Mouse (Mus musculus) heart, embryonic 10.5 days (tissue): ENCODE results near the gene Ctns. TPM values are rescaled to one million over a fixed set of nuclear protein-coding genes. Genes with fewer than 3 reads are reported as not detected.

Source experiments
- DNase-seq: peaks from one replicate; pipeline ENCODE4 v3.0.0-alpha.2; 2017; ENCODE audit warnings: low spot score
- H3K27ac ChIP-seq: fragments of 300-500 bp; sonication (generic); 2 replicates; pipeline ENCODE4 v1.5.1; 2016; ENCODE audit warnings: mild to moderate bottlenecking
- H3K27me3 ChIP-seq: fragments of 300-500 bp; sonication (generic); 2 replicates; pipeline ENCODE4 v1.6.1; 2016; ENCODE audit warnings: mild to moderate bottlenecking; ENCODE audit not compliant: poor library complexity, insufficient read depth, severe bottlenecking
- H3K36me3 ChIP-seq: fragments of 300-500 bp; sonication (generic); 2 replicates; pipeline ENCODE4 v1.6.1; 2016; ENCODE audit warnings: mild to moderate bottlenecking, moderate library complexity
- H3K4me1 ChIP-seq: fragments of 300-500 bp; sonication (generic); 2 replicates; pipeline ENCODE4 v1.6.1; 2016; ENCODE audit warnings: mild to moderate bottlenecking
- H3K4me3 ChIP-seq: fragments of 300-500 bp; sonication (generic); 2 replicates; pipeline ENCODE4 v1.5.1; 2016; ENCODE audit warnings: mild to moderate bottlenecking, moderate library complexity
- H3K9me3 ChIP-seq: fragments of 300-500 bp; sonication (generic); 2 replicates; pipeline ENCODE4 v1.6.1; 2016; ENCODE audit warnings: mild to moderate bottlenecking, moderate library complexity
- WGBS: fragments of 180-500 bp; shearing (Covaris S2); methylation state at CpG from one replicate; pipeline ENCODE4 v1.1.7; 2016; 5-methylcytosine and 5-hydroxymethylcytosine counted together
- polyA plus RNA-seq: library from polyadenylated mRNA; unstranded; fragments of >200 nt; fragmentation: Nextera tagmentation; extraction: Ambion mirVana; gene quantifications from 2 replicates; pipeline ENCODE4 v1.2.1, GENCODE M21; 2016

Gene Ctns
- polyA plus RNA-seq, 1 experiment from 2014 or later, result 14.0 TPM

GRCm38 (mm10) chr11:73219671-73220070 is 20.8 kb upstream of the Ctns start:
- no peaks in the 10 kb centered on the region for H3K4me1 ChIP-seq
- H3K9me3 ChIP-seq, result no peaks in the 10 kb centered on the region
- no peak overlapping the region for H3K27ac ChIP-seq
- DNase-seq, result no peak
- no peak overlapping the region for H3K4me3 ChIP-seq
- no peaks in the 10 kb centered on the region for H3K36me3 ChIP-seq
- 48% methylated on average over 2 of the region's 2 CpGs for WGBS
- H3K27me3 ChIP-seq, result peaks cover 7% of the 10 kb centered on the region; the same call in 1 of the 2 replicates

GRCm38 (mm10) chr11:73213956-73214355 is 15.1 kb upstream of the Ctns start:
- DNase-seq, result no peak
- peaks cover 8% of the 10 kb centered on the region; the same call in 1 of the 2 replicates for H3K27me3 ChIP-seq
- 72% methylated on average over 3 of the region's 3 CpGs for WGBS
- H3K4me1 ChIP-seq, result no peaks in the 10 kb centered on the region
- no peak overlapping the region for H3K4me3 ChIP-seq
- no peak overlapping the region for H3K27ac ChIP-seq
- no peaks in the 10 kb centered on the region for H3K9me3 ChIP-seq
- H3K36me3 ChIP-seq, result no peaks in the 10 kb centered on the region

- DNase-seq, result no peak
- Histone ChIP-seq H3K4me3 (no peak overlapping the region), H3K27ac (no peak overlapping the region), H3K27me3 (no peaks in the 10 kb centered on the region), H3K9me3 (no peaks in the 10 kb centered on the region), H3K4me1 (no peaks in the 10 kb centered on the region), H3K36me3 (no peaks in the 10 kb centered on the region)
- 79% methylated on average over 2 of the region's 2 CpGs for WGBS
Measured at GRCm38 (mm10) chr11:73207621-73208020, 8.8 kb upstream of the Ctns start.

GRCm38 (mm10) chr11:73205194-73205593 is 6.4 kb upstream of the Ctns start:
- 68% methylated on average over 7 of the region's 7 CpGs for WGBS
- no peak overlapping the region for H3K27ac ChIP-seq

GRCm38 (mm10) chr11:73203895-73204294 is 5.1 kb upstream of the Ctns start:
- peaks cover 6% of the 10 kb centered on the region; the same call in 1 of the 2 replicates for H3K4me1 ChIP-seq
- no peak overlapping the region for H3K27ac ChIP-seq
- no peaks in the 10 kb centered on the region for H3K27me3 ChIP-seq
- no peak overlapping the region for H3K4me3 ChIP-seq
- 84% methylated on average over 8 of the region's 8 CpGs for WGBS
- H3K36me3 ChIP-seq, result no peaks in the 10 kb centered on the region
- no peak for DNase-seq
- no peaks in the 10 kb centered on the region for H3K9me3 ChIP-seq

More at GRCm38 (mm10) chr11:73205194-73205593, 6.4 kb upstream of the Ctns start:
- no peaks in the 10 kb centered on the region for H3K9me3 ChIP-seq
- H3K4me3 ChIP-seq, result no peak overlapping the region
- H3K27me3 ChIP-seq, result no peaks in the 10 kb centered on the region
- H3K4me1 ChIP-seq, result no peaks in the 10 kb centered on the region
- no peaks in the 10 kb centered on the region for H3K36me3 ChIP-seq
- no peak for DNase-seq

- H3K9me3 ChIP-seq, result no peaks in the 10 kb centered on the region
- H3K36me3 ChIP-seq, result no peaks in the 10 kb centered on the region
- H3K4me3 ChIP-seq, result no peak overlapping the region
- no peak for DNase-seq
- WGBS, result 35% methylated on average over 4 of the region's 4 CpGs
- no peaks in the 10 kb centered on the region for H3K27me3 ChIP-seq
- H3K27ac ChIP-seq, result no peak overlapping the region
- H3K4me1 ChIP-seq, result peaks cover 12% of the 10 kb centered on the region; the same call in 1 of the 2 replicates
Measured at GRCm38 (mm10) chr11:73201597-73201996, 2.8 kb upstream of the Ctns start.

GRCm38 (mm10) chr11:73201021-73201420 is 2.2 kb upstream of the Ctns start:
- no peaks in the 10 kb centered on the region for H3K36me3 ChIP-seq
- no peaks in the 10 kb centered on the region for H3K9me3 ChIP-seq
- no peaks in the 10 kb centered on the region for H3K27me3 ChIP-seq
- H3K4me1 ChIP-seq, result peaks cover 12% of the 10 kb centered on the region; the same call in 1 of the 2 replicates
- DNase-seq, result no peak
- no peak overlapping the region for H3K4me3 ChIP-seq
- WGBS, result 79% methylated on average over 2 of the region's 2 CpGs
- H3K27ac ChIP-seq, result no peak overlapping the region

- Histone ChIP-seq H3K9me3 (no peaks in the 10 kb centered on the region), H3K4me1 (peaks cover 12% of the 10 kb centered on the region; the same call in 1 of the 2 replicates), H3K4me3 (peak overlapping the region; percentile 87), H3K27me3 (no peaks in the 10 kb centered on the region), H3K27ac (peak overlapping the region; percentile 87; the same call in 1 of the 2 replicates), H3K36me3 (0 out of 2 replicates have a peak, but pooled peaks cover 4% of the 10 kb centered on the region)
- no peak for DNase-seq
- WGBS, result 3% methylated on average over 12 of the region's 12 CpGs
Measured at GRCm38 (mm10) chr11:73199879-73200278, 1.0 kb upstream of the Ctns start.

- H3K27ac ChIP-seq, result peak within 1 kb of the TSS; percentile 87
- DNase-seq, result peak; percentile 98
- H3K36me3 ChIP-seq, result 0 out of 2 replicates have a peak, but pooled peaks cover 6% of the 10 kb centered on the region
- H3K4me1 ChIP-seq, result peaks cover 12% of the 10 kb centered on the region; the same call in 1 of the 2 replicates
- H3K27me3 ChIP-seq, result no peaks in the 10 kb centered on the region
- WGBS, result under 1% methylated on average over 32 of the region's 32 CpGs
- peak within 1 kb of the TSS; percentile 87 for H3K4me3 ChIP-seq
- H3K9me3 ChIP-seq, result no peaks in the 10 kb centered on the region
Measured at GRCm38 (mm10) chr11:73199230-73199712, 429 bp upstream of the Ctns start, which contains the start of gene Shpk. Gene Shpk (plus strand): TSS chr11:73199460.

GRCm38 (mm10) chr11:73198190-73198589 is 652 bp downstream of the Ctns start:
- WGBS, result 7% methylated on average over 1 of the region's 1 CpGs
- H3K4me1 ChIP-seq, result peaks cover 12% of the 10 kb centered on the region; the same call in 1 of the 2 replicates
- no peak for DNase-seq
- H3K9me3 ChIP-seq, result no peaks in the 10 kb centered on the region
- peak overlapping the region; percentile 87 for H3K27ac ChIP-seq
- no peaks in the 10 kb centered on the region for H3K27me3 ChIP-seq
- 0 out of 2 replicates have a peak, but pooled peaks cover 7% of the 10 kb centered on the region for H3K36me3 ChIP-seq
- H3K4me3 ChIP-seq, result peak overlapping the region; percentile 87

GRCm38 (mm10) chr11:73194444-73194843 is 4.4 kb downstream of the Ctns start:
- WGBS, result 78% methylated on average over 2 of the region's 2 CpGs
- Histone ChIP-seq H3K4me1 (peaks cover 6% of the 10 kb centered on the region; the same call in 1 of the 2 replicates), H3K36me3 (peaks cover 28% of the 10 kb centered on the region), H3K27ac (no peak overlapping the region), H3K4me3 (no peak overlapping the region), H3K27me3 (no peaks in the 10 kb centered on the region), H3K9me3 (no peaks in the 10 kb centered on the region)
- DNase-seq, result no peak

- H3K9me3 ChIP-seq, result no peaks in the 10 kb centered on the region
- H3K27me3 ChIP-seq, result no peaks in the 10 kb centered on the region
- peaks cover 38% of the 10 kb centered on the region for H3K36me3 ChIP-seq
- H3K27ac ChIP-seq, result no peak overlapping the region
- H3K4me3 ChIP-seq, result no peak overlapping the region
- H3K4me1 ChIP-seq, result peaks cover 4% of the 10 kb centered on the region; the same call in 1 of the 2 replicates
- DNase-seq, result no peak
- WGBS, result 75% methylated on average over 6 of the region's 6 CpGs
Measured at GRCm38 (mm10) chr11:73193047-73193446, 5.8 kb downstream of the Ctns start.

GRCm38 (mm10) chr11:73187231-73187630 is 11.6 kb downstream of the Ctns start:
- Histone ChIP-seq H3K4me3 (no peak overlapping the region), H3K27ac (no peak overlapping the region), H3K4me1 (no peaks in the 10 kb centered on the region), H3K27me3 (no peaks in the 10 kb centered on the region), H3K9me3 (no peaks in the 10 kb centered on the region), H3K36me3 (peaks cover 77% of the 10 kb centered on the region)
- WGBS, result 84% methylated on average over 6 of the region's 6 CpGs
- no peak for DNase-seq
